ENCODE assay signal across 8 mouse cellular contexts in genomic region chr15:102245891-102246741, GRCm38 (mm10). TPM values are rescaled to one million over a fixed set of nuclear protein-coding genes. Genes with fewer than 3 reads are reported as not detected.
DNase-seq lines count a peak whose midpoint lies in the region; ATAC-seq lines count a peak whose summit lies in the region.

No protein-coding gene starts in this region.

- no peaks in the 10 kb centered on the region for H3K36me3 ChIP-seq in forebrain, embryonic 11.5 days (ENCODE audit: control insufficient read depth, insufficient read depth, low read length)
- H3K36me3 ChIP-seq in heart, embryonic 16.5 days (ENCODE audit: control insufficient read depth, insufficient read depth) = no peaks in the 10 kb centered on the region
- H3K36me3 ChIP-seq in liver, embryonic 15.5 days (replicated peaks) = no peaks in the 10 kb centered on the region
- no peaks in the 10 kb centered on the region for H3K36me3 ChIP-seq in neural tube, embryonic 11.5 days (ENCODE audit: control insufficient read depth, insufficient read depth, low read length)

- peak overlapping the region; percentile 54 for H3K9ac ChIP-seq in forebrain, embryonic 11.5 days (ENCODE audit: low read length)
- peak overlapping the region; percentile 74 for H3K9ac ChIP-seq in heart, embryonic 16.5 days (ENCODE audit: low read length)
- peak overlapping the region; percentile 33; the same call in 1 of the 2 replicates for H3K9ac ChIP-seq in liver, embryonic 15.5 days
- peak overlapping the region; percentile 65 for H3K9ac ChIP-seq in neural tube, embryonic 11.5 days (ENCODE audit: low read length)

- H3K27me3 ChIP-seq in forebrain, embryonic 11.5 days (ENCODE audit: control insufficient read depth, insufficient read depth, low read length) = peaks cover 43% of the 10 kb centered on the region
- H3K27me3 ChIP-seq in heart, embryonic 16.5 days (ENCODE audit: control insufficient read depth, insufficient read depth, low read length) = peaks cover 20% of the 10 kb centered on the region
- peaks cover 97% of the 10 kb centered on the region for H3K27me3 ChIP-seq in liver, embryonic 15.5 days
- H3K27me3 ChIP-seq in neural tube, embryonic 11.5 days (ENCODE audit: control insufficient read depth, insufficient read depth, low read length) = peaks cover 17% of the 10 kb centered on the region

- peak overlapping the region; percentile 78 for H3K4me2 ChIP-seq in forebrain, embryonic 11.5 days (ENCODE audit: low read depth, low read length, severe bottlenecking)
- H3K4me2 ChIP-seq in heart, embryonic 16.5 days (ENCODE audit: low read depth, low read length) = peak overlapping the region; percentile 93
- peak overlapping the region; percentile 74 for H3K4me2 ChIP-seq in liver, embryonic 15.5 days
- H3K4me2 ChIP-seq in neural tube, embryonic 11.5 days (ENCODE audit: low read depth) = peak overlapping the region; percentile 82

- ATAC-seq in forebrain, embryonic 11.5 days (replicated peaks; ENCODE audit: low FRiP score) = peak; percentile 69
- peak; percentile 61 for ATAC-seq in heart, embryonic 16.5 days (replicated peaks; ENCODE audit: extremely low read depth, insufficient read depth, low FRiP score)
- ATAC-seq in liver, embryonic 15.5 days (ENCODE audit: insufficient read depth) = peak; percentile 53
- peak; percentile 66 for ATAC-seq in neural tube, embryonic 11.5 days (ENCODE audit: insufficient read depth, low FRiP score, low TSS enrichment)

- DNase-seq in CD8-positive naive resting alpha-beta T cell, adult 2 months (ENCODE audit: low read depth in 2 of 2, low spot score in 2 of 2) = peak; percentile 74 to 77
- peak; percentile 94 for DNase-seq in brain, adult 2 months (ENCODE audit: low read depth, low spot score)
- peak; percentile 84 for DNase-seq in forebrain, embryonic 11.5 days (ENCODE audit: low spot score)
- DNase-seq in kidney, postnatal 25 days = peak; percentile 86 to 92
- DNase-seq in neural tube, embryonic 11.5 days (ENCODE audit: low spot score) = peak; percentile 78
- DNase-seq in testis, postnatal 10 days (ENCODE audit: low spot score) = peak; percentile 79

- H3K4me3 ChIP-seq in forebrain, embryonic 11.5 days (ENCODE audit: low read depth, low read length) = peak overlapping the region; percentile 54
- H3K4me3 ChIP-seq in heart, embryonic 16.5 days (ENCODE audit: low read length) = peak overlapping the region; percentile 60
- H3K4me3 ChIP-seq in liver, embryonic 15.5 days (replicated peaks) = peak overlapping the region; percentile 56
- H3K4me3 ChIP-seq in neural tube, embryonic 11.5 days (ENCODE audit: low read depth, low read length) = peak overlapping the region; percentile 56

- no peaks in the 10 kb centered on the region for H3K9me3 ChIP-seq in forebrain, embryonic 11.5 days (ENCODE audit: control insufficient read depth, low read length)
- no peaks in the 10 kb centered on the region for H3K9me3 ChIP-seq in heart, embryonic 16.5 days (replicated peaks; ENCODE audit: control insufficient read depth, low read length)
- H3K9me3 ChIP-seq in liver, embryonic 15.5 days (replicated peaks) = no peaks in the 10 kb centered on the region
- no peaks in the 10 kb centered on the region for H3K9me3 ChIP-seq in neural tube, embryonic 11.5 days (ENCODE audit: control insufficient read depth, low read length)

- H3K27ac ChIP-seq in forebrain, embryonic 11.5 days (ENCODE audit: low read depth, low read length) = no peak overlapping the region; the same call in 1 of the 2 replicates
- H3K27ac ChIP-seq in heart, embryonic 16.5 days (ENCODE audit: low read length) = peak overlapping the region; percentile 94
- peak overlapping the region; percentile 80 for H3K27ac ChIP-seq in liver, embryonic 15.5 days (replicated peaks)
- H3K27ac ChIP-seq in neural tube, embryonic 11.5 days (ENCODE audit: low read depth, low read length) = peak overlapping the region; percentile 47

- under 1% methylated on average over 39 of the region's 44 CpGs for WGBS in forebrain, embryonic 11.5 days
- WGBS in heart, embryonic 16.5 days = under 1% methylated on average over 42 of the region's 44 CpGs
- under 1% methylated on average over 38 of the region's 44 CpGs for WGBS in liver, embryonic 15.5 days (ENCODE audit: insufficient replicate concordance)
- under 1% methylated on average over 40 of the region's 44 CpGs for WGBS in neural tube, embryonic 11.5 days

- peaks cover 36% of the 10 kb centered on the region for H3K4me1 ChIP-seq in forebrain, embryonic 11.5 days (replicated peaks; ENCODE audit: control insufficient read depth, insufficient read depth, low read length)
- peaks cover 32% of the 10 kb centered on the region for H3K4me1 ChIP-seq in heart, embryonic 16.5 days (ENCODE audit: control insufficient read depth, insufficient read depth, low read length)
- H3K4me1 ChIP-seq in liver, embryonic 15.5 days (replicated peaks) = peaks cover 48% of the 10 kb centered on the region
- H3K4me1 ChIP-seq in neural tube, embryonic 11.5 days (ENCODE audit: control insufficient read depth, insufficient read depth, low read length) = peaks cover 39% of the 10 kb centered on the region

RNA-seq across cellular contexts. Expression of gene Rarg, which starts 11.2 kb away (rescaled TPM):
- 19.3 and 19.7 TPM in 2 replicates for polyA plus RNA-seq in forebrain, embryonic 11.5 days (2014; fragmentation: Nextera tagmentation; extraction: Ambion mirVana)
- 8.9 and 11.8 TPM in 2 replicates for polyA plus RNA-seq in heart, embryonic 16.5 days (2015; fragmentation: Nextera tagmentation; extraction: Ambion mirVana)
- polyA plus RNA-seq in liver, embryonic 15.5 days (2015; fragmentation: Nextera tagmentation; extraction: Ambion mirVana) = 2.8 and 3.0 TPM in 2 replicates
- 24.0 and 26.4 TPM in 2 replicates for polyA plus RNA-seq in neural tube, embryonic 11.5 days (2014; fragmentation: Nextera tagmentation; extraction: Ambion mirVana)

RNA-seq across cellular contexts. Expression of gene Itgb7, which starts 14.4 kb away (rescaled TPM):
- 0.76 and 1.1 TPM in 2 replicates for polyA plus RNA-seq in forebrain, embryonic 11.5 days (2014; fragmentation: Nextera tagmentation; extraction: Ambion mirVana)
- polyA plus RNA-seq in heart, embryonic 16.5 days (2015; fragmentation: Nextera tagmentation; extraction: Ambion mirVana) = 3.9 and 6.9 TPM in 2 replicates
- 6.4 and 6.6 TPM in 2 replicates for polyA plus RNA-seq in liver, embryonic 15.5 days (2015; fragmentation: Nextera tagmentation; extraction: Ambion mirVana)
- polyA plus RNA-seq in neural tube, embryonic 11.5 days (2014; fragmentation: Nextera tagmentation; extraction: Ambion mirVana) = 0.95 and 1.3 TPM in 2 replicates

RNA-seq across cellular contexts. Expression of gene Gm9918, which starts 24.2 kb away (rescaled TPM):
- 0.21 and 0.48 TPM in 2 replicates for polyA plus RNA-seq in forebrain, embryonic 11.5 days (2014; fragmentation: Nextera tagmentation; extraction: Ambion mirVana)
- 0.11 and 0.12 TPM in 2 replicates for polyA plus RNA-seq in heart, embryonic 16.5 days (2015; fragmentation: Nextera tagmentation; extraction: Ambion mirVana)
- polyA plus RNA-seq in liver, embryonic 15.5 days (2015; fragmentation: Nextera tagmentation; extraction: Ambion mirVana) = not detected in 2 replicates
- polyA plus RNA-seq in neural tube, embryonic 11.5 days (2014; fragmentation: Nextera tagmentation; extraction: Ambion mirVana) = 0.20 and 0.39 TPM in 2 replicates

RNA-seq across cellular contexts. Expression of gene Mfsd5, which starts 33.1 kb away (rescaled TPM):
- 55.6 and 64.7 TPM in 2 replicates for polyA plus RNA-seq in forebrain, embryonic 11.5 days (2014; fragmentation: Nextera tagmentation; extraction: Ambion mirVana)
- polyA plus RNA-seq in heart, embryonic 16.5 days (2015; fragmentation: Nextera tagmentation; extraction: Ambion mirVana) = 43.8 and 49.4 TPM in 2 replicates
- 24.9 and 25.6 TPM in 2 replicates for polyA plus RNA-seq in liver, embryonic 15.5 days (2015; fragmentation: Nextera tagmentation; extraction: Ambion mirVana)
- polyA plus RNA-seq in neural tube, embryonic 11.5 days (2014; fragmentation: Nextera tagmentation; extraction: Ambion mirVana) = 59.7 and 66.7 TPM in 2 replicates

RNA-seq across cellular contexts. Expression of gene Csad, which starts 41.6 kb away (rescaled TPM):
- 38.2 and 39.2 TPM in 2 replicates for polyA plus RNA-seq in forebrain, embryonic 11.5 days (2014; fragmentation: Nextera tagmentation; extraction: Ambion mirVana)
- polyA plus RNA-seq in heart, embryonic 16.5 days (2015; fragmentation: Nextera tagmentation; extraction: Ambion mirVana) = 38.3 and 43.7 TPM in 2 replicates
- 40.5 and 56.5 TPM in 2 replicates for polyA plus RNA-seq in liver, embryonic 15.5 days (2015; fragmentation: Nextera tagmentation; extraction: Ambion mirVana)
- polyA plus RNA-seq in neural tube, embryonic 11.5 days (2014; fragmentation: Nextera tagmentation; extraction: Ambion mirVana) = 32.8 TPM in 2 replicates
